Mouse (Mus musculus) C2C12 (cell line): ENCODE data around the gene Tekt5. TPM values are rescaled to one million over a fixed set of nuclear protein-coding genes. Genes with fewer than 3 reads are reported as not detected.

ENCODE experiments used
- H3K27me3 ChIP-seq: one replicate; pipeline ENCODE4 v1.6.1; 2011; ENCODE audit not compliant: control insufficient read depth, insufficient read depth, insufficient read length
- H3K36me3 ChIP-seq: one replicate; pipeline ENCODE4 v1.6.1; 2011; ENCODE audit not compliant: control insufficient read depth, insufficient read depth
- H3K4me3 ChIP-seq: one replicate; pipeline ENCODE4 v1.5.1; 2011; ENCODE audit warnings: mild to moderate bottlenecking, control low read depth; ENCODE audit not compliant: poor library complexity, insufficient read depth, severe bottlenecking
- H3K79me2 ChIP-seq: one replicate; pipeline ENCODE4 v1.6.1; 2011; ENCODE audit not compliant: control insufficient read depth, insufficient read depth
- H3K79me3 ChIP-seq: one replicate; pipeline ENCODE4 v1.6.1; 2011; ENCODE audit warnings: low read depth, control low read depth
- H3ac ChIP-seq: one replicate; pipeline ENCODE3; 2011; ENCODE audit warnings: low read depth; ENCODE audit not compliant: control insufficient read depth, insufficient read length
- CEBPB ChIP-seq: IDR thresholded peaks from one replicate; pipeline ENCODE4 v1.6.1; 2011; ENCODE audit warnings: low read depth, mild to moderate bottlenecking, control low read depth, moderate library complexity
- CTCF ChIP-seq: IDR thresholded peaks from one replicate; pipeline ENCODE4 v1.5.1; 2011; ENCODE audit not compliant: control insufficient read depth, insufficient read depth, insufficient read length
- FOSL1 ChIP-seq: IDR thresholded peaks from one replicate; pipeline ENCODE4 v1.8.0; 2011; ENCODE audit warnings: mild to moderate bottlenecking, low read length; ENCODE audit not compliant: poor library complexity, insufficient read depth, severe bottlenecking
- MAX ChIP-seq: IDR thresholded peaks from one replicate; pipeline ENCODE4 v1.6.1; 2011; ENCODE audit warnings: mild to moderate bottlenecking, control low read depth
- MYOD1 ChIP-seq: IDR thresholded peaks from one replicate; pipeline ENCODE4 v1.6.1; 2011; ENCODE audit warnings: low read depth; ENCODE audit not compliant: control insufficient read depth, insufficient read length
- MYOG ChIP-seq: IDR thresholded peaks from one replicate; pipeline ENCODE4 v1.6.1; 2011; ENCODE audit not compliant: control insufficient read depth, insufficient read length; ENCODE audit errors: extremely low read depth
- USF1 ChIP-seq: IDR thresholded peaks from one replicate; pipeline ENCODE4 v1.6.1; 2011; ENCODE audit warnings: low read depth, mild to moderate bottlenecking, control low read depth, moderate library complexity
- polyA plus RNA-seq: library from polyadenylated mRNA; unstranded; fragments of >200 nt; fragmentation: generic; extraction: Trizol; gene quantifications from one replicate; pipeline ENCODE4 v1.2.1, GENCODE M21; 2012; ENCODE audit warnings: missing spikeins

Tekt5 gene
- polyA plus RNA-seq, 1 experiment, result not detected

GRCm38 (mm10) chr16:10411764-10412746 is 16.8 kb upstream of the Tekt5 start, which contains the start of gene Nubp1:
TSS of gene Nubp1 (plus strand) at chr16:10411948.
- H3K27me3 ChIP-seq, result no peaks in the 10 kb centered on the region
- TF ChIP-seq MYOD1, result no peak
- TF ChIP-seq FOSL1, result no peak
- TF ChIP-seq CTCF, result no peak
- TF ChIP-seq CEBPB, result no peak
- peak; percentile 83 for TF ChIP-seq MAX
- TF ChIP-seq MYOG, result no peak
- H3K4me3 ChIP-seq, result peak within 1 kb of the TSS; percentile 49
- H3K79me3 ChIP-seq, result peaks cover 10% of the 10 kb centered on the region
- H3ac ChIP-seq, result peak within 1 kb of the TSS; percentile 75
- H3K79me2 ChIP-seq, result peaks cover 24% of the 10 kb centered on the region
- H3K36me3 ChIP-seq, result peaks cover 37% of the 10 kb centered on the region

- Histone ChIP-seq H3K79me2 (no peaks in the 10 kb centered on the region), H3ac (no peak overlapping the region), H3K27me3 (peaks cover 9% of the 10 kb centered on the region), H3K36me3 (no peaks in the 10 kb centered on the region), H3K79me3 (no peaks in the 10 kb centered on the region), H3K4me3 (no peak overlapping the region)
- TF ChIP-seq CTCF, result peak; percentile 77
- no peak for TF ChIP-seq FOSL1
These were observed 3.9 kb upstream of the Tekt5 start for GRCm38 (mm10) chr16:10399160-10399559.

GRCm38 (mm10) chr16:10398755-10399154 is 3.5 kb upstream of the Tekt5 start:
- TF ChIP-seq USF1 (no peak), MYOG (no peak), MAX (no peak), MYOD1 (no peak), FOSL1 (no peak), CTCF (no peak), CEBPB (no peak)
- Histone ChIP-seq H3K79me3 (no peaks in the 10 kb centered on the region), H3K4me3 (no peak overlapping the region), H3K79me2 (no peaks in the 10 kb centered on the region), H3ac (no peak overlapping the region), H3K27me3 (peaks cover 9% of the 10 kb centered on the region), H3K36me3 (no peaks in the 10 kb centered on the region)

GRCm38 (mm10) chr16:10392587-10392986 is 2.7 kb downstream of the Tekt5 start:
- no peak for TF ChIP-seq MAX
- TF ChIP-seq CTCF, result no peak
- TF ChIP-seq CEBPB, result no peak
- TF ChIP-seq FOSL1, result no peak
- no peaks in the 10 kb centered on the region for H3K36me3 ChIP-seq
- H3K79me2 ChIP-seq, result no peaks in the 10 kb centered on the region
- H3K27me3 ChIP-seq, result peaks cover 17% of the 10 kb centered on the region
- H3K79me3 ChIP-seq, result no peaks in the 10 kb centered on the region
- H3K4me3 ChIP-seq, result no peak overlapping the region
- no peak overlapping the region for H3ac ChIP-seq

- TF ChIP-seq CTCF, result no peak
- TF ChIP-seq USF1, result no peak
- no peak for TF ChIP-seq CEBPB
- TF ChIP-seq MYOG, result no peak
- no peak for TF ChIP-seq MYOD1
- TF ChIP-seq FOSL1, result no peak
- no peak for TF ChIP-seq MAX
- Histone ChIP-seq H3K4me3 (no peak overlapping the region), H3K79me2 (no peaks in the 10 kb centered on the region), H3ac (no peak overlapping the region), H3K79me3 (no peaks in the 10 kb centered on the region), H3K36me3 (no peaks in the 10 kb centered on the region), H3K27me3 (peaks cover 8% of the 10 kb centered on the region)
These were observed 6.5 kb downstream of the Tekt5 start for GRCm38 (mm10) chr16:10388634-10389365.
